Mouse (Mus musculus) thymus, postnatal 14 days (tissue): ENCODE results near the gene Gse1.
A peak's percentile ranks its signal among the peaks of the same experiment; 100 is the strongest.

Source experiments
- DNase-seq: peaks from one replicate; pipeline ENCODE4 v3.0.0; 2021

Gse1 gene

GRCm38 (mm10) chr8:120409371-120410013 lies 181.2 kb downstream of the Gse1 start:
- DNase-seq: no peak

GRCm38 (mm10) chr8:120411059-120411458 lies 182.8 kb downstream of the Gse1 start:
- no peak for DNase-seq

GRCm38 (mm10) chr8:120411862-120412261 lies 183.6 kb downstream of the Gse1 start:
- peak; percentile 45 for DNase-seq

GRCm38 (mm10) chr8:120412357-120412756 lies 184.1 kb downstream of the Gse1 start:
- DNase-seq: no peak

- DNase-seq: peak; percentile 83
These were observed 184.8 kb downstream of the Gse1 start for GRCm38 (mm10) chr8:120412911-120413625.

- DNase-seq: no peak
These were observed 185.4 kb downstream of the Gse1 start for GRCm38 (mm10) chr8:120413626-120413988.

- no peak for DNase-seq
These were observed 186.0 kb downstream of the Gse1 start for GRCm38 (mm10) chr8:120414216-120414615.

GRCm38 (mm10) chr8:120415474-120415873 lies 187.2 kb downstream of the Gse1 start:
- DNase-seq: no peak

GRCm38 (mm10) chr8:120416173-120416521 lies 187.9 kb downstream of the Gse1 start:
- DNase-seq: no peak

GRCm38 (mm10) chr8:120416522-120417394 lies 188.5 kb downstream of the Gse1 start:
- DNase-seq: peak; percentile 62

GRCm38 (mm10) chr8:120418188-120418587 lies 189.9 kb downstream of the Gse1 start:
- DNase-seq: no peak

GRCm38 (mm10) chr8:120419675-120420074 lies 191.4 kb downstream of the Gse1 start:
- no peak for DNase-seq

- DNase-seq: no peak
These were observed 192.0 kb downstream of the Gse1 start for GRCm38 (mm10) chr8:120420226-120420625.

- no peak for DNase-seq
These were observed 193.4 kb downstream of the Gse1 start for GRCm38 (mm10) chr8:120421638-120422037.

GRCm38 (mm10) chr8:120422236-120422635 lies 194.0 kb downstream of the Gse1 start:
- DNase-seq: no peak

GRCm38 (mm10) chr8:120423576-120423975 lies 195.3 kb downstream of the Gse1 start:
- peak; percentile 25 for DNase-seq

- DNase-seq: no peak
These were observed 196.6 kb downstream of the Gse1 start for GRCm38 (mm10) chr8:120424829-120425198.

GRCm38 (mm10) chr8:120425199-120425941 lies 197.1 kb downstream of the Gse1 start:
- no peak for DNase-seq

GRCm38 (mm10) chr8:120426105-120426504 lies 197.8 kb downstream of the Gse1 start:
- no peak for DNase-seq

- peak; percentile 35 for DNase-seq
These were observed 198.5 kb downstream of the Gse1 start for GRCm38 (mm10) chr8:120426622-120427385.

- no peak for DNase-seq
These were observed 200.2 kb downstream of the Gse1 start for GRCm38 (mm10) chr8:120428492-120428891.

GRCm38 (mm10) chr8:120429116-120429515 lies 200.9 kb downstream of the Gse1 start:
- no peak for DNase-seq
